Comparison of ENCODE assay signal across 22 mouse cellular contexts in the genomic region with DNA sequence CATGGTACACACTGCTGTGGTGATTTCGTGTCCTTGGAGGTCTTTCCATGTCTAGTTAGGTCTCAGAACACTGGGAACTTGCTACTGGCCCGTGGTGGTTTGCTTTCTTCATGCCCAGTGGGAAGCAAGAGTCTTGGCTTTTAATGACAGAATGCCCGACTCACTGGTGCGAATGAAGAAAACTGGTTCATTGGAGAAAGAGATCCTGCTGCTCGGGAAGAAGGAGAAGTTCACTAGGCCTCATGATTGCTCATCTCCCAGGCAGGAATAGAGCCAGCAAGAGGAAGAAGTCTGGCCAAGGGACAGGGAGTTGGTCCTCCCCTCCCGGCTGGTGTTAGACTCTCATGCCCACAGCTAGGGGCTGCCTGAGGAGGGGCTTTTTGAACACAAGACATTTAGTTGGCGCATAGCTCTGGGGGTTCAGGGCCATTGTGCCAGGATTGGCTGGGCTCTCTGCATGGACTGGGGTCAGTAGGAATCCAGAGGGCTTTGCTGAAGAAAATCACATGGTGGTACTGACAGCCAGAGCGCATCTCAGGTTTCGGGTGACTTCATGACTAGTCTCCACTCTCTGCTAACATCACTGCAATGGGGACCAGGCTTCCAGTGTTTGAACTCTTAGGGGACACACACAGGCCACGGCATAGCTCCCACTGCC. TPM values are rescaled to one million over a fixed set of nuclear protein-coding genes. Genes with fewer than 3 reads are reported as not detected.
DNase-seq lines count a peak whose midpoint lies in the region; ATAC-seq and TF ChIP-seq lines count a peak whose summit lies in the region.
"Had no signal": no experiment of that assay in that cellular context is flagged by ENCODE, and none has a peak within 500 bp of the region (broad histone marks: within the 10 kb centered on the region; RNA-seq: fewer than 3 reads in every experiment).

No protein-coding gene starts in this region.

- 79% methylated on average over 10 of the region's 10 CpGs for WGBS in heart, embryonic 12.5 days
- WGBS in midbrain, postnatal 0 days = 75% methylated on average over 10 of the region's 10 CpGs
- WGBS in midbrain, embryonic 10.5 days = 82% methylated on average over 10 of the region's 10 CpGs

- peak; percentile 92 for DNase-seq in heart, adult 11 months
- DNase-seq in left cerebral cortex, postnatal 4 days = peak; percentile 63
- no peak for DNase-seq in left cerebral cortex, adult 2 months (ENCODE audit: extremely low spot score in 1 of 2, low spot score in 2 of 2)
- peak; percentile 51 for DNase-seq in midbrain, postnatal 0 days (ENCODE audit: low spot score)
- DNase-seq in midbrain, embryonic 10.5 days (ENCODE audit: low spot score) = no peak
- DNase-seq in skeletal muscle tissue, adult 2 months (ENCODE audit: low read depth, low spot score) = peak; percentile 39
- DNase-seq: adrenal gland, adult 8-10 months; adrenal gland, postnatal 36 days; cerebellum, adult 11 months; cerebellum, adult 8-10 months; cerebellum, postnatal 36 days; forebrain, postnatal 0 days; gastrocnemius, postnatal 10 days had no signal

- H3K4me3 ChIP-seq in heart, embryonic 12.5 days = no peak overlapping the region
- no peak overlapping the region for H3K4me3 ChIP-seq in left cerebral cortex, adult 2 months
- no peak overlapping the region for H3K4me3 ChIP-seq in midbrain, postnatal 0 days (ENCODE audit: low read depth, low read length)
- H3K4me3 ChIP-seq in midbrain, embryonic 10.5 days = no peak overlapping the region
- H3K4me3 ChIP-seq: embryonic facial prominence, embryonic 13.5 days; forebrain, embryonic 13.5 days; heart, embryonic 10.5 days; heart, embryonic 15.5 days; intestine, embryonic 15.5 days had no signal

- no peak for TF ChIP-seq CTCF in left cerebral cortex, adult 2 months (IDR thresholded peaks at IDR 0.05)
- no peak for TF ChIP-seq CTCF in midbrain, postnatal 0 days (IDR thresholded peaks at IDR 0.05)

- H3K9me3 ChIP-seq in heart, embryonic 12.5 days (replicated peaks) = 0 out of 2 replicates have a peak, but pooled peaks cover 5% of the 10 kb centered on the region
- H3K9me3 ChIP-seq in midbrain, postnatal 0 days (ENCODE audit: low read length) = no peaks in the 10 kb centered on the region
- no peaks in the 10 kb centered on the region for H3K9me3 ChIP-seq in midbrain, embryonic 10.5 days (replicated peaks)
- H3K9me3 ChIP-seq: embryonic facial prominence, embryonic 13.5 days; forebrain, embryonic 13.5 days; heart, embryonic 10.5 days; heart, embryonic 15.5 days; intestine, embryonic 15.5 days had no signal

- intact Hi-C loops in left cerebral cortex, postnatal 4 days (cut with DNase I) = no loop called here
- intact Hi-C loops in left cerebral cortex, adult 2 months (cut with DNase I) = no loop called here

- H3K9ac ChIP-seq in heart, embryonic 12.5 days = no peak overlapping the region
- H3K9ac ChIP-seq in midbrain, postnatal 0 days (replicated peaks; ENCODE audit: low read length, poor library complexity, severe bottlenecking) = no peak overlapping the region
- H3K9ac ChIP-seq: embryonic facial prominence, embryonic 13.5 days; forebrain, embryonic 13.5 days; forebrain, postnatal 0 days; heart, embryonic 15.5 days; intestine, embryonic 15.5 days had no signal

- H3K36me3 ChIP-seq in heart, embryonic 12.5 days = no peaks in the 10 kb centered on the region
- no peaks in the 10 kb centered on the region for H3K36me3 ChIP-seq in midbrain, postnatal 0 days (ENCODE audit: insufficient read depth, low read length)
- H3K36me3 ChIP-seq in midbrain, embryonic 10.5 days = no peaks in the 10 kb centered on the region
- H3K36me3 ChIP-seq: embryonic facial prominence, embryonic 13.5 days; heart, embryonic 10.5 days; heart, embryonic 15.5 days; intestine, embryonic 15.5 days had no signal

- H3K4me1 ChIP-seq in heart, embryonic 12.5 days (replicated peaks) = peaks cover 41% of the 10 kb centered on the region
- H3K4me1 ChIP-seq in midbrain, postnatal 0 days (ENCODE audit: insufficient read depth, low read length) = no peaks in the 10 kb centered on the region
- peaks cover 26% of the 10 kb centered on the region for H3K4me1 ChIP-seq in midbrain, embryonic 10.5 days

- no peak overlapping the region for H3K27ac ChIP-seq in heart, embryonic 12.5 days (ENCODE audit: poor library complexity, severe bottlenecking)
- H3K27ac ChIP-seq in left cerebral cortex, adult 2 months = no peak overlapping the region
- no peak overlapping the region for H3K27ac ChIP-seq in midbrain, postnatal 0 days (ENCODE audit: low read depth, low read length)
- H3K27ac ChIP-seq in midbrain, embryonic 10.5 days (replicated peaks) = no peak overlapping the region
- H3K27ac ChIP-seq: embryonic facial prominence, embryonic 13.5 days; forebrain, embryonic 13.5 days; heart, embryonic 10.5 days; heart, embryonic 15.5 days; intestine, embryonic 15.5 days had no signal

- ATAC-seq in heart, embryonic 12.5 days (ENCODE audit: insufficient number of reproducible peaks, low FRiP score) = no peak
- no peak for ATAC-seq in midbrain, postnatal 0 days (ENCODE audit: low FRiP score)
- ATAC-seq in erythroblast, adult 5-6 weeks (replicated peaks; ENCODE audit: low FRiP score, poor library complexity, severe bottlenecking) = no peak
- ATAC-seq: forebrain, embryonic 13.5 days; forebrain, postnatal 0 days; intestine, embryonic 15.5 days had no signal

- H3K4me2 ChIP-seq in heart, embryonic 12.5 days = no peak overlapping the region
- no peak overlapping the region for H3K4me2 ChIP-seq in midbrain, postnatal 0 days (ENCODE audit: low read depth, low read length, poor library complexity, severe bottlenecking)
- H3K4me2 ChIP-seq: embryonic facial prominence, embryonic 13.5 days; forebrain, embryonic 13.5 days; heart, embryonic 15.5 days; intestine, embryonic 15.5 days had no signal

- no peaks in the 10 kb centered on the region for H3K27me3 ChIP-seq in heart, embryonic 12.5 days (replicated peaks)
- H3K27me3 ChIP-seq in midbrain, postnatal 0 days (ENCODE audit: insufficient read depth, low read length) = no peaks in the 10 kb centered on the region
- no peaks in the 10 kb centered on the region for H3K27me3 ChIP-seq in midbrain, embryonic 10.5 days (ENCODE audit: low read depth, poor library complexity, severe bottlenecking)
- H3K27me3 ChIP-seq: embryonic facial prominence, embryonic 13.5 days; forebrain, embryonic 13.5 days; heart, embryonic 15.5 days; intestine, embryonic 15.5 days had no signal

RNA-seq across cellular contexts. Expression of a gene that starts 23.4 kb away (rescaled TPM):
- polyA plus RNA-seq in heart, embryonic 12.5 days (2016; fragmentation: Nextera tagmentation; extraction: Ambion mirVana) = 2.9 and 3.2 TPM in 2 replicates
- total RNA-seq in left cerebral cortex, postnatal 4 days (2021) = 1 to 10 TPM; 7.2 to 7.9 TPM
- total RNA-seq in left cerebral cortex, adult 2 months (2021) = 1 to 10 TPM; 6.7 to 8.7 TPM
- 4.7 and 9.4 TPM in 2 replicates for total RNA-seq in midbrain, postnatal 0 days (2014; rRNA removed)
- polyA plus RNA-seq in midbrain, postnatal 0 days (2015; fragmentation: Nextera tagmentation; extraction: Ambion mirVana) = 0.87 and 0.99 TPM in 2 replicates
- polyA plus RNA-seq in midbrain, embryonic 10.5 days (2016; fragmentation: Nextera tagmentation; extraction: Ambion mirVana) = 1.5 and 2.1 TPM in 2 replicates
- 11.5 and 18.3 TPM in 2 replicates for total RNA-seq in erythroblast, adult 5-6 weeks (2015; ENCODE audit: low replicate concordance)
- 9.9 and 19.2 TPM in 2 replicates for total RNA-seq in erythroblast, adult 5-6 weeks (2017; ENCODE audit: low replicate concordance)

RNA-seq across cellular contexts. Expression of a gene that starts 24.6 kb away (rescaled TPM):
- 0.31 and 0.36 TPM in 2 replicates for polyA plus RNA-seq in heart, embryonic 12.5 days (2016; fragmentation: Nextera tagmentation; extraction: Ambion mirVana)
- under 1 TPM; 0.54 to 0.99 TPM for total RNA-seq in left cerebral cortex, postnatal 4 days (2021)
- 1 to 10 TPM in 1 of 2 experiments, under 1 TPM in 1; 0.75 to 1.4 TPM for total RNA-seq in left cerebral cortex, adult 2 months (2021)
- not detected in 2 replicates for total RNA-seq in midbrain, postnatal 0 days (2014; rRNA removed)
- polyA plus RNA-seq in midbrain, postnatal 0 days (2015; fragmentation: Nextera tagmentation; extraction: Ambion mirVana) = not detected in 2 replicates
- 0.32 TPM in 1 of 2 replicates, not detected in the other for polyA plus RNA-seq in midbrain, embryonic 10.5 days (2016; fragmentation: Nextera tagmentation; extraction: Ambion mirVana)
- total RNA-seq in erythroblast, adult 5-6 weeks (2015; ENCODE audit: low replicate concordance) = not detected in 2 replicates
- total RNA-seq in erythroblast, adult 5-6 weeks (2017; ENCODE audit: low replicate concordance) = not detected in 2 replicates
- total RNA-seq: forebrain, postnatal 0 days; granulocyte monocyte progenitor cell, adult 5-6 weeks had no signal
- polyA plus RNA-seq: brain, embryonic 14.5 days; embryonic facial prominence, embryonic 13.5 days; heart, embryonic 10.5 days had no signal

Comparison
In these comparisons a context has a peak if more than half of its experiments do, and no peak if none do; other contexts are left out.
1. DNase-seq: peak in heart, adult 11 months (single experiment), left cerebral cortex, postnatal 4 days (single experiment), midbrain, postnatal 0 days (single experiment) and skeletal muscle tissue, adult 2 months (single experiment); none in left cerebral cortex, adult 2 months (0 of 2) and midbrain, embryonic 10.5 days (single experiment).